Mouse (Mus musculus) forebrain, embryonic 12.5 days (tissue): ENCODE measurements around the gene Acvrl1. TPM values are rescaled to one million over a fixed set of nuclear protein-coding genes. Genes with fewer than 3 reads are reported as not detected.
A peak's percentile ranks its signal among the peaks of the same experiment; 100 is the strongest.

Source experiments
- ATAC-seq: fragments of 200-750 bp; cut with Nextera tagmentation; 2 replicates; pipeline ENCODE4 v1.8.0; 2017; ENCODE audit warnings: moderate TSS enrichment; ENCODE audit not compliant: low FRiP score
- H3K27ac ChIP-seq: fragments of 300-500 bp; sonication (generic); 2 replicates; pipeline ENCODE4 v1.5.1; 2016; ENCODE audit warnings: mild to moderate bottlenecking
- H3K27me3 ChIP-seq: fragments of 300-500 bp; sonication (generic); 2 replicates; pipeline ENCODE4 v1.6.1; 2016; ENCODE audit warnings: mild to moderate bottlenecking
- H3K36me3 ChIP-seq: fragments of 300-500 bp; sonication (generic); replicated peaks from 2 replicates; pipeline ENCODE4 v1.6.1; 2016; ENCODE audit warnings: mild to moderate bottlenecking
- H3K4me1 ChIP-seq: fragments of 300-500 bp; sonication (generic); 2 replicates; pipeline ENCODE4 v1.6.1; 2016
- H3K4me2 ChIP-seq: fragments of 300-500 bp; sonication (generic); 2 replicates; pipeline ENCODE4 v1.6.1; 2016; ENCODE audit warnings: mild to moderate bottlenecking, moderate library complexity
- H3K4me3 ChIP-seq: fragments of 300-500 bp; sonication (generic); replicated peaks from 2 replicates; pipeline ENCODE4 v1.5.1; 2016; ENCODE audit warnings: mild to moderate bottlenecking
- H3K9ac ChIP-seq: fragments of 300-500 bp; sonication (generic); 2 replicates; pipeline ENCODE4 v1.6.1; 2016; ENCODE audit warnings: mild to moderate bottlenecking
- H3K9me3 ChIP-seq: fragments of 300-500 bp; sonication (generic); 2 replicates; pipeline ENCODE4 v1.6.1; 2016
- WGBS: fragments of 180-500 bp; shearing (Covaris S2); methylation state at CpG from one replicate; pipeline ENCODE4 v1.1.7; 2016; 5-methylcytosine and 5-hydroxymethylcytosine counted together
- polyA plus RNA-seq: library from polyadenylated mRNA; unstranded; fragments of >200 nt; fragmentation: Nextera tagmentation; extraction: Ambion mirVana; gene quantifications from 2 replicates; pipeline ENCODE4 v1.2.1, GENCODE M21; 2016

Gene Acvrl1
- polyA plus RNA-seq, 1 experiment from 2014 or later: 6.5 TPM

DNA sequence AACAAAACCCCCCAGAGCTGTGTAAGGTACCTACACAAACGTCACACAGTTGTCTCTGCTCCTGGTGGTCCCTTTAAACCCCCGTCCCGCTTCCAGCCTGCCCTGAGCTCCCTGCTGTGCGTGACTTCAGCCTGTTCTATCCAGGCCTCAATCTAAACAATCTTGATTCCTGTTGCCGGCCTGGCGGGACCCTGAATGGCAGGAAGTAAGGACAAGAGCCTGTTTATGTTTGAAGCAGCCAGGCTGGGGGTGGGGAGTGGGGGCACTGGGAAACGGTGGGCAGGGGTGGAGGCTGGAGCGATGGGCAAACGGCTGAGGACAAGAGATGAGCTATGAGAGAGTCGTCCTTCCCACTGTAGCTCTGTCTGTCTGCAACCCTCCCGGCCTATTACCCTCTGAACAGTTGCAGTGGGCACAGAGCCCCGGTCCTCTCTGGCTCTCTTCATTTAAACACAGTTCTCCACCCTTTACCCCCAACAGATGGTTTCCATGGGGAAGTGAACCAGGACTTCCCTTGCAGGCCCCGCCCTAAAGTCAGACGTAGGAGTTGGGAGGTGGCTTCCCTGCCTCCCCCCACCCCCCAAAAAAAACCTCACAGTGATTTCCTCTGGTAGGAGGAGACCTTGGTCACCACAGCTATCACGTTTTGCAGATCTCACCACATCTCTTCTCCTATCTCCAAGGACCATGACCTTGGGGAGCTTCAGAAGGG is 5.8 kb downstream of the Acvrl1 start:
- no peak overlapping the region for H3K4me3 ChIP-seq
- H3K4me2 ChIP-seq: no peak overlapping the region
- no peaks in the 10 kb centered on the region for H3K9me3 ChIP-seq
- H3K27ac ChIP-seq: 0 out of 2 replicates have a peak overlapping the region, but pooled peaks have one; percentile 15
- H3K27me3 ChIP-seq: peaks cover 40% of the 10 kb centered on the region
- WGBS: 24% methylated on average over 15 of the region's 15 CpGs
- H3K4me1 ChIP-seq: peaks cover 20% of the 10 kb centered on the region
- H3K9ac ChIP-seq: peak overlapping the region; percentile 22; the same call in 1 of the 2 replicates
- no peak for ATAC-seq
- H3K36me3 ChIP-seq: no peaks in the 10 kb centered on the region

DNA sequence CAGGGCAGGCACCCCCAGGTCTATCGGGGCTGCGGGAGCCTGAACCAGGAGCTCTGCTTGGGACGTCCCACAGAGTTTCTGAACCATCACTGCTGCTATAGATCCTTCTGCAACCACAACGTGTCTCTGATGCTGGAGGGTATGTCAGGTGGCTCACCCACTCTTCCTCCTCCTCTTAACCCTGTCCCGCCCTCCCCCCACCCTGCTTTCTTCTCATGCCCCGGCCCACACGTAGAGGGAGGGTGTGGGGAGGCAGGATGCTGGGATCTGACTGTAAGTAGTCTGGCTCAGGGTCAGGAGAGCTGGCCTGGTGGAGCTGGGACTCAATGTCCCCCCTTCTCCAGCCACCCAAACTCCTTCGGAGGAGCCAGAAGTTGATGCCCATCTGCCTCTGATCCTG is 7.1 kb downstream of the Acvrl1 start:
- Histone ChIP-seq H3K9me3 (no peaks in the 10 kb centered on the region), H3K4me1 (peaks cover 33% of the 10 kb centered on the region), H3K27ac (no peak overlapping the region), H3K4me2 (no peak overlapping the region), H3K27me3 (peaks cover 33% of the 10 kb centered on the region), H3K9ac (no peak overlapping the region), H3K4me3 (no peak overlapping the region), H3K36me3 (no peaks in the 10 kb centered on the region)
- no peak for ATAC-seq
- WGBS: 68% methylated on average over 8 of the region's 8 CpGs

DNA sequence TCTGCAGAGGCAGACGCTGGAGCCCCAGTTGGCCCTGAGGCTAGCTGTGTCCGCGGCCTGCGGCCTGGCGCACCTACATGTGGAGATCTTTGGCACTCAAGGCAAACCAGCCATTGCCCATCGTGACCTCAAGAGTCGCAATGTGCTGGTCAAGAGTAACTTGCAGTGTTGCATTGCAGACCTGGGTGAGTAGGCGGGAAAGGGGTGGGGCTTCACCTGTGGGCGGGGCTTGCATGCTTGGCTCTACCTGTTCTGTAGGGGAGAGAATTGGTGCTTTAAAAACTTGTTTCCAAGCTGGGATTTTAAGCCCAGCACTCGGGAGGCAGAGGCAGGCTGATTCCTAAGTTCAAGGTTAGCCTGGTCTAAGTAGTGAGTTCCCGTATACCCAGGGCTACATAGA is 9.1 kb downstream of the Acvrl1 start:
- no peak for ATAC-seq
- Histone ChIP-seq H3K9me3 (no peaks in the 10 kb centered on the region), H3K4me2 (no peak overlapping the region), H3K4me1 (peaks cover 34% of the 10 kb centered on the region), H3K27me3 (peaks cover 20% of the 10 kb centered on the region), H3K36me3 (no peaks in the 10 kb centered on the region), H3K27ac (no peak overlapping the region), H3K9ac (no peak overlapping the region), H3K4me3 (no peak overlapping the region)
- 80% methylated on average over 11 of the region's 11 CpGs for WGBS

DNA sequence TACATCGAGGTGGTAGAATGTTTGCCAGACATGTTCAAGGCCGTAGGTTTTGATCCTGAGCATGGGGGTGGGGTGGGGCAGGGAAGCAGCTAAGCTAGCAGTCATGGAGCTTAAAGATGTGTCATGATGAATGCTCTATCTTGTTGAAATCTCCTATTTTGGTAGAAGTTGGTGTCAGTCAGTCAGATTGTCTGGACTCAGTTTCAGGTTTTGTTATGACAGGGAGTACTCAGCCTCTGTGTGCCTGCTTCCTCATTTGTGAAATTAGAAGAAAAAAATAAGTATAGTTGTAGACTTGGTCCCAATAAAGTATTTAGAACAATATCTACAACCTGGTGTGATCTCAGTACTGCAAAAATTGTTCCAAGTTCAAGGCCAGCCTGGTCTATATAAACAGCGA is 10.4 kb downstream of the Acvrl1 start:
- no peak for ATAC-seq
- Histone ChIP-seq H3K4me1 (peaks cover 41% of the 10 kb centered on the region), H3K27me3 (peaks cover 17% of the 10 kb centered on the region), H3K9ac (no peak overlapping the region), H3K4me3 (no peak overlapping the region), H3K36me3 (no peaks in the 10 kb centered on the region), H3K27ac (no peak overlapping the region), H3K4me2 (no peak overlapping the region), H3K9me3 (no peaks in the 10 kb centered on the region)
- 88% methylated on average over 3 of the region's 3 CpGs for WGBS

DNA sequence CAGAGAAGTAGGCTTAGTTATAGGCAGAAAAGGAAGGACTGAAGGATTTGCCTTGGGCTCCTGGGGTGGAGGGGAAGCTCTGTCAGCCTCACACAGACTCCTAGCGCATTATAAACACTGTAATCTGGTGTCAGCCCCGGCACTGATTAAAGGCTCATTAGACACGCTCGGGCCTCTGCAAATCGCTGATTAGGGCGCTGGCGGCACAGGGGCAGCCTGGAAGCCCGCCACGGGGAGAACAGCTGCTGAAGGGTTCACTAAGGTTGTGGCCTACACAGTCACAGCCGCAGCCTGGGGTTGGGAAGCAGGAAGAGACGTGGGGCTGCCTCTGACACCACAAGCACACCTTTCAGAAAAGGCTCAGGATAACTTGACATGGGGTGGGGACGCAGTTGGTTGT is 11.6 kb downstream of the Acvrl1 start:
- peaks cover 34% of the 10 kb centered on the region for H3K4me1 ChIP-seq
- H3K9ac ChIP-seq: no peak overlapping the region
- H3K4me3 ChIP-seq: no peak overlapping the region
- peaks cover 15% of the 10 kb centered on the region for H3K27me3 ChIP-seq
- ATAC-seq: no peak
- peak overlapping the region; percentile 37; the same call in 1 of the 2 replicates for H3K27ac ChIP-seq
- WGBS: 13% methylated on average over 12 of the region's 12 CpGs
- H3K36me3 ChIP-seq: no peaks in the 10 kb centered on the region
- 0 out of 2 replicates have a peak overlapping the region, but pooled peaks have one; percentile 2 for H3K4me2 ChIP-seq
- no peaks in the 10 kb centered on the region for H3K9me3 ChIP-seq

DNA sequence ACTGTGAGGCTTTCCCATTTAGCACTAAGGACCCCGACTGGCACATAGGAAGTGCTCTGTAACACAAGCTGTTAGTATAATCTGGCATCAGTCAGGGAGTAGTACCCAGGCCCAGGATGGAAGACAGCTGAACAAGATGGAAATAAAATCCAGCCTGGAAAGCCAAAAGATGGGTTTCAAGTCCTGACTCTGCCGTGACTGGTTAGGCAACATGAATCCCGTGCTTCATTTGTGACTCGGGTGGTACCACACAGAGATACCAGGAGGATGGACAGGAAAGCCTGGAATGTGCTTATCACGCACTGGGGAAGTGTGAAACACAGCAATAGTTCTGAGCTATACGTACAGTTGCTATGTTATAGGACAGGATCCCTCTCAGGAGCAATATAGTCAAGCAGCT is 12.3 kb downstream of the Acvrl1 start:
- Histone ChIP-seq H3K4me1 (peaks cover 41% of the 10 kb centered on the region), H3K36me3 (no peaks in the 10 kb centered on the region), H3K9ac (no peak overlapping the region), H3K4me3 (no peak overlapping the region), H3K9me3 (no peaks in the 10 kb centered on the region), H3K4me2 (no peak overlapping the region), H3K27me3 (peaks cover 10% of the 10 kb centered on the region), H3K27ac (no peak overlapping the region; the same call in 1 of the 2 replicates)
- 55% methylated on average over 6 of the region's 6 CpGs for WGBS
- peak; percentile 2; the same call in 1 of the 2 replicates for ATAC-seq

DNA sequence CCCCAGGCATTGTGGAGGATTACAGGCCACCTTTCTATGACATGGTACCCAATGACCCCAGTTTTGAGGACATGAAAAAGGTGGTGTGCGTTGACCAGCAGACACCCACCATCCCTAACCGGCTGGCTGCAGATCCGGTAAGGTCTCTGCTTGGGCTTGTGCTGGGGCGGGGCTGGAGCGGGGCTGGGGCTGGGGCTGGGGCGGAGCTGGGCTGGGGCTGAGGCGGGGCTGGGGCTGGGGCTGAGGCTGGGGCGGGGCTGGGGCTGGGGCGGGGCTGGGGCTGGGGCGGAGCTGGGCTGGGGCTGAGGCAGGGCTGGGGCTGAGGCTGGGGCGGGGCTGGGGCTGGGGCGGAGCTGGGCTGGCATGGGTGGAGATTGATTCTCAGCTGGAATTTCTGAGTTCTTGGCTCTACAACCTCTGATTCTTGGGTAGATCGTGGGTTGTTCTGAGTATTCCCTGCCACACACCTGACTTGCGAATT is 12.8 kb downstream of the Acvrl1 start:
- H3K9me3 ChIP-seq: no peaks in the 10 kb centered on the region
- no peak overlapping the region for H3K4me2 ChIP-seq
- H3K27ac ChIP-seq: no peak overlapping the region
- peak; percentile 52 for ATAC-seq
- 6% methylated on average over 8 of the region's 14 CpGs for WGBS
- no peak overlapping the region for H3K9ac ChIP-seq
- peaks cover 7% of the 10 kb centered on the region for H3K27me3 ChIP-seq
- H3K4me3 ChIP-seq: no peak overlapping the region
- no peaks in the 10 kb centered on the region for H3K36me3 ChIP-seq
- H3K4me1 ChIP-seq: peaks cover 46% of the 10 kb centered on the region

DNA sequence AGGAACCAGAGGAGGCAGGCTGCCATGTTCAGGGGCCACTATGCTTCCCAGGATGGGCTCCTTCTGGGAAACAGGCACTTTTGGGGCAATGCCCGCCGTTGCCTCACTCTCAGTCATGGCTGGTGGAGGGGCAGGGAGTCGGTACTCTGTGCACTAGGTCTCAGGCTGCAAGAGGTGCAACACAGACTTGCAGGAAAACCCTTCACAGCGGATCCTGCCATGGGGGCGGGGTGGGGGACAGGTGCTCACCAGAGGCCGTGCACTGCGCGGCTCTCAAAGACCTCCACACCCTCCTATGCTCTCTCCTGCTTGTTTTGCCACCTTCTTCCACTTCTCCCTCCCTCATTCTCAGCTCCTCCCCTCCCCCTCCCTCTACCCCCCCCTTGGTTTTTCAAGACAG is 14.3 kb downstream of the Acvrl1 start:
- Histone ChIP-seq H3K27me3 (peaks cover 7% of the 10 kb centered on the region), H3K4me3 (no peak overlapping the region), H3K4me2 (no peak overlapping the region), H3K27ac (no peak overlapping the region), H3K9ac (no peak overlapping the region), H3K9me3 (no peaks in the 10 kb centered on the region), H3K36me3 (no peaks in the 10 kb centered on the region), H3K4me1 (peaks cover 52% of the 10 kb centered on the region)
- 59% methylated on average over 8 of the region's 8 CpGs for WGBS
- no peak for ATAC-seq

DNA sequence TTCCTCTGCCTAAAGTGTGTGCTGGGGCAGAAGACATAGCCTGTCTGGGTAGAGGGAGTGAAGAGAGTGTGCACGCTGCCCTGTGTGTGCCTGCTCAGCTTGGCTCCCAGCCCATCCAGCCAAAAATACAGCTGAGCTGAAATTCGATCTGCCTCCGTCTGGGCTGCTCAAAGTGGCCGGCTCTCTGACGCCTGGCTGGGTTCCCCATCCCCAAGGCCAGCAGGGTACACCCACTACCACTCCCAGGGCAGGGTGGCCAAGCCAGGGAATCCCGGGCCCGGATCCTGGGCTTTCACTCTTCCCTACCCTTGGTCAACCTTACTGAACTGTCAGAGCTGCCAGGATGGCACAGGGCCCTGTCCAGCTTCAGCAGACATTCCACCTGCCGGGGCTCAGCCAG is 15.2 kb downstream of the Acvrl1 start:
- no peak overlapping the region for H3K4me2 ChIP-seq
- H3K4me1 ChIP-seq: peaks cover 61% of the 10 kb centered on the region
- 19% methylated on average over 8 of the region's 8 CpGs for WGBS
- H3K4me3 ChIP-seq: no peak overlapping the region
- H3K9ac ChIP-seq: no peak overlapping the region
- H3K27ac ChIP-seq: no peak overlapping the region
- H3K27me3 ChIP-seq: peaks cover 7% of the 10 kb centered on the region
- no peak for ATAC-seq
- no peaks in the 10 kb centered on the region for H3K9me3 ChIP-seq
- no peaks in the 10 kb centered on the region for H3K36me3 ChIP-seq

DNA sequence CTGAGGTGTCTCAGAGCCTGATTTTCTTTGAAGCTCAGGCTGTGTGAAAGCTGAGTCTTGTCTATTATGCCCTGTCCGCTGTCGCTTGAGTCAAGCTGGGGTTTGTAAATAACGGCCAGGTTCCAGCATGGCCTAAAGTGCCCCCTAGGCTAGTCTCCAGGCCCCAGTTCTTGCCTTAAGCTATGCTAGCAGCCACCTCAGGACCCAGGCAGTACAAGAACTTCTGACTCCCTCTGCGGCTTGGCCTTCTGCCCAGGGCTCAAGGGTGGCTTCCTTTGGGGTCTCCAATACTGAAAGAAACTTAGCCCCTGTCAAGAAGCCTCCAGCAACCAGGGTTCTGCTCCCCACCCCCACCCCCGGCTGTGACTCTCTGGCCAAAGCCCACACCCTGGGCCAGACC is 15.9 kb downstream of the Acvrl1 start:
- no peak overlapping the region for H3K4me2 ChIP-seq
- WGBS: 86% methylated on average over 5 of the region's 5 CpGs
- no peak overlapping the region for H3K9ac ChIP-seq
- no peak overlapping the region for H3K4me3 ChIP-seq
- H3K27me3 ChIP-seq: peaks cover 7% of the 10 kb centered on the region
- no peaks in the 10 kb centered on the region for H3K36me3 ChIP-seq
- no peak for ATAC-seq
- H3K27ac ChIP-seq: no peak overlapping the region
- H3K4me1 ChIP-seq: peaks cover 59% of the 10 kb centered on the region
- no peaks in the 10 kb centered on the region for H3K9me3 ChIP-seq

DNA sequence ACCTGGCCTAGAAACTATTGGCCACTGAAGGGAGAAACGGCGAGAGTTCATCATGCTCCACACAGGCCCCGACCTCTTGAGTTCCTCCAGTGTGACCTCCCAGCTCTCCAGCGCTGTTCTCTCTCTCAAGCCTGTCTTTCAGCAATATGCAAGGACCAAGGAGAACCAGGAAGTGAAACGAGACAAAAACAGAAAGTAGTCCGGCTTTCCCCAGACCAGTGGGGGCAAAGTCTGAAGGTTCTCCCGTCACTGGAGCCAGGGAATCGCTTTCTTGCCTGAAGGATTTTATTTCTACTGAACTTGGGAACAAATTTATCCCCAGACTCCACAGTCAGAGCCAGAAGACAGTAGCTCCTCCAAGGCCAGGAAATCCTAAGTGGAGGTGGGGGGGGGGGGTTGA is 16.5 kb downstream of the Acvrl1 start:
- 87% methylated on average over 8 of the region's 8 CpGs for WGBS
- Histone ChIP-seq H3K9me3 (no peaks in the 10 kb centered on the region), H3K9ac (no peak overlapping the region), H3K4me1 (peaks cover 53% of the 10 kb centered on the region), H3K27ac (no peak overlapping the region), H3K27me3 (peaks cover 4% of the 10 kb centered on the region), H3K36me3 (no peaks in the 10 kb centered on the region), H3K4me2 (no peak overlapping the region), H3K4me3 (no peak overlapping the region)
- no peak for ATAC-seq

DNA sequence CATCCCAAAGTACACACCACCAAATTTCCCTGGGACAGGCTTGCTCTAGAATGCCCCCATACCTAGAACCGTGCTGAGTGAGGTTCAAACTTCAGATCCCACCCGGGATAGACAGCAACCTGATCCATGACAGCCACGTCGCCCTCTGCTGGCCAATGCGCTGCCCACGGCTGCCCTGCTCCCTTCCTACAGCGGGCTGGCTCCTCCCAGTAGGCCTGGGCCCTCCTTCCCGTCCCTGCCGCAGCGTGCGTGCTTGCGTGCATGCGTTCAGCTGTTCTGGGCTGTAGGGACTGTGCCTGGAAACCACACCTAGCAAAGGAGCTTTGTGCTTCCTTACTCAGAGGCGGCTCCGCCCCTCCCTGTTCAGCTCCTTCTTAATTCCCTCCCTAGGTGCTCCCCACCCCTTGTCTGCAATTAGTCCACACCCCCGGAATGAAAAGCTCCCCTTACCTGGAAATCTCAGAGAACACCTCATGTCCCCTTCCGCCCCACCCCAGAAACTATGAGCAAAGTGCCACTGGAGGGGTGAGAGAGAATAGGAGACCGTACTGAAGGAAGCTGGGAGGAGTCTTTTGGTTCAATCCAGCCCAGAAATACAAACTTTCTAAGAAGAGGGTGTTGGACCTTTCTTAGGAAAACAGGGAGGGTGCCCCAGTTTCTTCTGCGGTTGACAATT is 17.2 kb downstream of the Acvrl1 start:
- no peaks in the 10 kb centered on the region; the same call in 1 of the 2 replicates for H3K27me3 ChIP-seq
- H3K27ac ChIP-seq: 0 out of 2 replicates have a peak overlapping the region, but pooled peaks have one; percentile 1
- H3K36me3 ChIP-seq: no peaks in the 10 kb centered on the region
- H3K4me3 ChIP-seq: no peak overlapping the region
- 0 out of 2 replicates have a peak overlapping the region, but pooled peaks have one; percentile 31 for H3K9ac ChIP-seq
- H3K9me3 ChIP-seq: no peaks in the 10 kb centered on the region
- whole genome bisulfite sequencing: 9% methylated on average over 19 of the region's 19 CpGs
- ATAC-seq: peak; percentile 93
- H3K4me2 ChIP-seq: peak overlapping the region; percentile 27
- peaks cover 45% of the 10 kb centered on the region for H3K4me1 ChIP-seq
